Mouse (Mus musculus): Measurements from ENCODE around the gene Mien1. TPM values are rescaled to one million over a fixed set of nuclear protein-coding genes. Genes with fewer than 3 reads are reported as not detected.

The Mien1 gene
- polyA plus RNA-seq, 1 experiment from 2014 or later, result 290 TPM

GRCm38 (mm10) chr11:98400816-98401215, 38.0 kb downstream of the Mien1 start:
- peak; percentile 11; the same call in 1 of the 2 replicates for ATAC-seq
- Histone ChIP-seq H3K4me2 (ENCODE audit: low read length) (peak overlapping the region; percentile 72), H3K27ac (ENCODE audit: low read depth, low read length) (peak overlapping the region; percentile 95), H3K9ac (ENCODE audit: low read length) (peak overlapping the region; percentile 68), H3K36me3 (ENCODE audit: control insufficient read depth, insufficient read depth, low read length) (no peaks in the 10 kb centered on the region), H3K9me3 (replicated peaks; ENCODE audit: control insufficient read depth, low read length) (no peaks in the 10 kb centered on the region), H3K4me3 (ENCODE audit: low read depth, low read length) (peak overlapping the region; percentile 49), H3K27me3 (replicated peaks; ENCODE audit: control insufficient read depth, insufficient read depth, low read length) (no peaks in the 10 kb centered on the region), H3K4me1 (ENCODE audit: control insufficient read depth, insufficient read depth, low read length) (peaks cover 8% of the 10 kb centered on the region)
- no peak for DNase-seq (ENCODE audit: low spot score)
- 55% methylated on average over 3 of the region's 3 CpGs for WGBS

GRCm38 (mm10) chr11:98400161-98400726, 38.5 kb downstream of the Mien1 start, which contains the start of gene Pgap3:
Gene Pgap3, minus strand, starts transcription at chr11:98400490.
- H3K4me1 ChIP-seq (ENCODE audit: control insufficient read depth, insufficient read depth, low read length), result peaks cover 8% of the 10 kb centered on the region
- H3K9me3 ChIP-seq (replicated peaks; ENCODE audit: control insufficient read depth, low read length), result no peaks in the 10 kb centered on the region
- no peaks in the 10 kb centered on the region for H3K36me3 ChIP-seq (ENCODE audit: control insufficient read depth, insufficient read depth, low read length)
- peak within 1 kb of the TSS; percentile 49 for H3K4me3 ChIP-seq (ENCODE audit: low read depth, low read length)
- H3K27ac ChIP-seq (ENCODE audit: low read depth, low read length), result peak within 1 kb of the TSS; percentile 95
- ATAC-seq, result peak; percentile 95
- under 1% methylated on average over 36 of the region's 40 CpGs for WGBS
- H3K4me2 ChIP-seq (ENCODE audit: low read length), result peak within 1 kb of the TSS; percentile 72
- peak; percentile 95 for DNase-seq (ENCODE audit: low spot score)
- no peaks in the 10 kb centered on the region for H3K27me3 ChIP-seq (replicated peaks; ENCODE audit: control insufficient read depth, insufficient read depth, low read length)
- H3K9ac ChIP-seq (ENCODE audit: low read length), result peak within 1 kb of the TSS; percentile 68

- Histone ChIP-seq H3K4me3 (ENCODE audit: low read depth, low read length) (no peak overlapping the region), H3K9ac (ENCODE audit: low read length) (no peak overlapping the region), H3K36me3 (ENCODE audit: control insufficient read depth, insufficient read depth, low read length) (no peaks in the 10 kb centered on the region), H3K9me3 (replicated peaks; ENCODE audit: control insufficient read depth, low read length) (no peaks in the 10 kb centered on the region), H3K27me3 (replicated peaks; ENCODE audit: control insufficient read depth, insufficient read depth, low read length) (no peaks in the 10 kb centered on the region), H3K4me2 (ENCODE audit: low read length) (no peak overlapping the region), H3K27ac (ENCODE audit: low read depth, low read length) (no peak overlapping the region), H3K4me1 (ENCODE audit: control insufficient read depth, insufficient read depth, low read length) (peaks cover 28% of the 10 kb centered on the region)
- ATAC-seq (no peak), DNase-seq (ENCODE audit: low spot score) (no peak)
- 89% methylated on average over 7 of the region's 7 CpGs for WGBS
Observed at GRCm38 (mm10) chr11:98397946-98398345, 40.8 kb downstream of the Mien1 start.

- Histone ChIP-seq H3K4me1 (ENCODE audit: control insufficient read depth, insufficient read depth, low read length) (peaks cover 24% of the 10 kb centered on the region), H3K36me3 (ENCODE audit: control insufficient read depth, insufficient read depth, low read length) (no peaks in the 10 kb centered on the region), H3K9me3 (replicated peaks; ENCODE audit: control insufficient read depth, low read length) (no peaks in the 10 kb centered on the region), H3K27ac (ENCODE audit: low read depth, low read length) (no peak overlapping the region), H3K4me3 (ENCODE audit: low read depth, low read length) (no peak overlapping the region), H3K9ac (ENCODE audit: low read length) (no peak overlapping the region; the same call in 1 of the 2 replicates), H3K27me3 (replicated peaks; ENCODE audit: control insufficient read depth, insufficient read depth, low read length) (no peaks in the 10 kb centered on the region), H3K4me2 (ENCODE audit: low read length) (no peak overlapping the region)
- 41% methylated on average over 4 of the region's 4 CpGs for WGBS
- DNase-seq (ENCODE audit: low spot score), result no peak
- ATAC-seq, result no peak
Observed at GRCm38 (mm10) chr11:98395041-98395440, 43.8 kb downstream of the Mien1 start.

GRCm38 (mm10) chr11:98394301-98394700, 44.5 kb downstream of the Mien1 start:
- no peaks in the 10 kb centered on the region for H3K36me3 ChIP-seq (ENCODE audit: control insufficient read depth, insufficient read depth, low read length)
- no peak overlapping the region for H3K4me3 ChIP-seq (ENCODE audit: low read depth, low read length)
- no peaks in the 10 kb centered on the region for H3K27me3 ChIP-seq (replicated peaks; ENCODE audit: control insufficient read depth, insufficient read depth, low read length)
- H3K9me3 ChIP-seq (replicated peaks; ENCODE audit: control insufficient read depth, low read length), result no peaks in the 10 kb centered on the region
- 61% methylated on average over 6 of the region's 6 CpGs for WGBS
- H3K4me1 ChIP-seq (ENCODE audit: control insufficient read depth, insufficient read depth, low read length), result peaks cover 20% of the 10 kb centered on the region
- no peak overlapping the region for H3K27ac ChIP-seq (ENCODE audit: low read depth, low read length)
- no peak overlapping the region; the same call in none of the 2 replicates for H3K9ac ChIP-seq (ENCODE audit: low read length)
- ATAC-seq, result no peak
- no peak overlapping the region for H3K4me2 ChIP-seq (ENCODE audit: low read length)
- DNase-seq (ENCODE audit: low spot score), result no peak

GRCm38 (mm10) chr11:98393317-98393716, 45.5 kb downstream of the Mien1 start:
- no peaks in the 10 kb centered on the region for H3K36me3 ChIP-seq (ENCODE audit: control insufficient read depth, insufficient read depth, low read length)
- ATAC-seq (no peak), DNase-seq (ENCODE audit: low spot score) (no peak)
- H3K9me3 ChIP-seq (replicated peaks; ENCODE audit: control insufficient read depth, low read length), result no peaks in the 10 kb centered on the region
- H3K27ac ChIP-seq (ENCODE audit: low read depth, low read length), result no peak overlapping the region
- no peaks in the 10 kb centered on the region for H3K27me3 ChIP-seq (replicated peaks; ENCODE audit: control insufficient read depth, insufficient read depth, low read length)
- H3K4me1 ChIP-seq (ENCODE audit: control insufficient read depth, insufficient read depth, low read length), result peaks cover 20% of the 10 kb centered on the region
- H3K9ac ChIP-seq (ENCODE audit: low read length), result peak overlapping the region; percentile 21; the same call in 1 of the 2 replicates
- 75% methylated on average over 6 of the region's 6 CpGs for WGBS
- H3K4me3 ChIP-seq (ENCODE audit: low read depth, low read length), result no peak overlapping the region
- no peak overlapping the region for H3K4me2 ChIP-seq (ENCODE audit: low read length)

GRCm38 (mm10) chr11:98392645-98393044, 46.1 kb downstream of the Mien1 start:
- Histone ChIP-seq H3K36me3 (ENCODE audit: control insufficient read depth, insufficient read depth, low read length) (no peaks in the 10 kb centered on the region), H3K4me2 (ENCODE audit: low read length) (no peak overlapping the region), H3K9ac (ENCODE audit: low read length) (no peak overlapping the region), H3K9me3 (replicated peaks; ENCODE audit: control insufficient read depth, low read length) (no peaks in the 10 kb centered on the region), H3K4me1 (ENCODE audit: control insufficient read depth, insufficient read depth, low read length) (peaks cover 20% of the 10 kb centered on the region), H3K4me3 (ENCODE audit: low read depth, low read length) (no peak overlapping the region), H3K27ac (ENCODE audit: low read depth, low read length) (no peak overlapping the region), H3K27me3 (replicated peaks; ENCODE audit: control insufficient read depth, insufficient read depth, low read length) (no peaks in the 10 kb centered on the region)
- ATAC-seq (no peak), DNase-seq (ENCODE audit: low spot score) (no peak)
- WGBS, result 50% methylated on average over 4 of the region's 4 CpGs

GRCm38 (mm10) chr11:98392034-98392433, 46.8 kb downstream of the Mien1 start:
- peaks cover 20% of the 10 kb centered on the region for H3K4me1 ChIP-seq (ENCODE audit: control insufficient read depth, insufficient read depth, low read length)
- H3K9me3 ChIP-seq (replicated peaks; ENCODE audit: control insufficient read depth, low read length), result no peaks in the 10 kb centered on the region
- H3K27me3 ChIP-seq (replicated peaks; ENCODE audit: control insufficient read depth, insufficient read depth, low read length), result 0 out of 2 replicates have a peak, but pooled peaks cover 4% of the 10 kb centered on the region
- 20% methylated on average over 7 of the region's 8 CpGs for WGBS
- H3K4me3 ChIP-seq (ENCODE audit: low read depth, low read length), result no peak overlapping the region
- H3K4me2 ChIP-seq (ENCODE audit: low read length), result no peak overlapping the region
- H3K27ac ChIP-seq (ENCODE audit: low read depth, low read length), result no peak overlapping the region
- ATAC-seq (no peak), DNase-seq (ENCODE audit: low spot score) (no peak)
- H3K36me3 ChIP-seq (ENCODE audit: control insufficient read depth, insufficient read depth, low read length), result no peaks in the 10 kb centered on the region
- no peak overlapping the region for H3K9ac ChIP-seq (ENCODE audit: low read length)

GRCm38 (mm10) chr11:98390141-98390540, 48.6 kb downstream of the Mien1 start:
- Histone ChIP-seq H3K4me1 (ENCODE audit: control insufficient read depth, insufficient read depth, low read length) (peaks cover 19% of the 10 kb centered on the region), H3K27ac (ENCODE audit: low read depth, low read length) (no peak overlapping the region), H3K27me3 (replicated peaks; ENCODE audit: control insufficient read depth, insufficient read depth, low read length) (0 out of 2 replicates have a peak, but pooled peaks cover 4% of the 10 kb centered on the region), H3K9ac (ENCODE audit: low read length) (no peak overlapping the region), H3K36me3 (ENCODE audit: control insufficient read depth, insufficient read depth, low read length) (no peaks in the 10 kb centered on the region), H3K4me2 (ENCODE audit: low read length) (no peak overlapping the region), H3K9me3 (replicated peaks; ENCODE audit: control insufficient read depth, low read length) (no peaks in the 10 kb centered on the region), H3K4me3 (ENCODE audit: low read depth, low read length) (no peak overlapping the region)
- DNase-seq (ENCODE audit: low spot score) (no peak), ATAC-seq (no peak)
- WGBS, result 71% methylated on average over 12 of the region's 12 CpGs

Data from forebrain, embryonic 14.5 days (tissue).